8 mouse cellular contexts compared by ENCODE assay signal in the genomic region with DNA sequence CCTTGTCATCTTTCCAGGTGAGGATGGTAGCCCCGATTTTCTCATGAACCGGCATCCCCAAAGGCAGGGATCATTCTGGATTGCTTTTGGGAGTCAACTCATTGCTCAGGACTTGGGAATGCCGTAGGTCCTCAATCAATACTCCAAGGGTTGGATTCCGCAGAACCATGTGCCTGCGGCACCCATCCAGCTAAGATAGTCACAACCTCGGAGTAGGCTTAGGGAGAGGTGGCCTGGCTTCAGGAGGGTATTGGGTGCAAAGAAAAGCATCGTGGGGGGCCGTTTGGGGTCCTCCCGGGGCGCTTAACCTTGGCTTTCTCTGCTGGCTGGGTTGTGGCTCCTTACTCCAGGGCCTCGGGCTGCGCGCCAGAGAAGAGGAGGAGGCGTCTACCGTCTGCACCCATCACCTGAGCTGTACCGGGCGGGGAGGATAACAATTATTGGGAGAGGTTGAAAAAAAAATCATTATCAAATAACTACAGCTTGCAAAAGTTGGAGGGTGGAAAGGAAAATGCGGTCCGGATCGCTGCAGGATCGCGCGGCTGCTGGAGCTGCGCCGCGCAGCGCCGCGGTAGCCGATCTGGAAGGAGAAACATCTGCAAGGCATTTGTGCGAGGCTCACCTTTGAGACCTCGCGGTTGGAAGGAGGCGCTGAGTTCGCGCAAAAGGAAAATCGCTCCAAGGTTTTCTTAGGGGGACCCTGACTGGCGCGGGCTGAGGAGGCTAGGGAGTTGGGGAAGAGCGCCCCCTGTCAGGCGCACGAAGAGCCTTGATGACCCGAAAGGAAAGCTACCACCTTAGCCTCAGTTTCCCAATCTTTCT. TPM values are rescaled to one million over a fixed set of nuclear protein-coding genes. Genes with fewer than 3 reads are reported as not detected.
DNase-seq lines count a peak whose midpoint lies in the region; ATAC-seq and TF ChIP-seq lines count a peak whose summit lies in the region.

No protein-coding gene starts in this region.

- 3% methylated on average over 43 of the region's 43 CpGs for WGBS in forebrain, postnatal 0 days
- 3% methylated on average over 43 of the region's 43 CpGs for WGBS in hindbrain, embryonic 10.5 days

- H3K9me3 ChIP-seq in forebrain, postnatal 0 days (ENCODE audit: low read length), result no peaks in the 10 kb centered on the region
- no peaks in the 10 kb centered on the region for H3K9me3 ChIP-seq in hindbrain, embryonic 10.5 days

- H3K4me1 ChIP-seq in forebrain, postnatal 0 days (ENCODE audit: insufficient read depth), result 0 out of 2 replicates have a peak, but pooled peaks cover 2% of the 10 kb centered on the region
- peaks cover 22% of the 10 kb centered on the region for H3K4me1 ChIP-seq in hindbrain, embryonic 10.5 days (replicated peaks)

- DNase-seq in MEL-GATA-1-ER (ENCODE audit: extremely low read depth, low read depth), result peak; percentile 91
- peak; percentile 49 to 78 for DNase-seq in cerebellum, adult 18-20 months
- peak; percentile 78 for DNase-seq in forebrain, postnatal 0 days
- peak; percentile 86 for DNase-seq in hindbrain, embryonic 10.5 days (ENCODE audit: low spot score)
- peak; percentile 72 to 73 for DNase-seq in layer of hippocampus, postnatal 10 days (ENCODE audit: low spot score in 2 of 2)
- peak; percentile 78 for DNase-seq in lung, postnatal 14 days
- peak; percentile 74 for DNase-seq in ovary, postnatal 36 days (ENCODE audit: low spot score)
- peak; percentile 90 for DNase-seq in thymus, postnatal 14 days

- H3K27me3 ChIP-seq in forebrain, postnatal 0 days (ENCODE audit: insufficient read depth, low read length), result peaks cover 16% of the 10 kb centered on the region
- peaks cover 67% of the 10 kb centered on the region for H3K27me3 ChIP-seq in hindbrain, embryonic 10.5 days (ENCODE audit: insufficient read depth, poor library complexity, severe bottlenecking)

- no peaks in the 10 kb centered on the region for H3K36me3 ChIP-seq in forebrain, postnatal 0 days (ENCODE audit: insufficient read depth)
- H3K36me3 ChIP-seq in hindbrain, embryonic 10.5 days, result no peaks in the 10 kb centered on the region

- peak overlapping the region; percentile 62 for H3K4me2 ChIP-seq in forebrain, postnatal 0 days (ENCODE audit: low read depth)

- H3K9ac ChIP-seq in forebrain, postnatal 0 days, result no peak overlapping the region

- no peak overlapping the region for H3K27ac ChIP-seq in forebrain, postnatal 0 days (ENCODE audit: low read depth, low read length)
- peak overlapping the region; percentile 64 for H3K27ac ChIP-seq in hindbrain, embryonic 10.5 days

- ATAC-seq in forebrain, postnatal 0 days, result peak; percentile 60

- peak overlapping the region; percentile 39 for H3K4me3 ChIP-seq in forebrain, postnatal 0 days (ENCODE audit: low read depth, low read length)
- H3K4me3 ChIP-seq in hindbrain, embryonic 10.5 days, result peak overlapping the region; percentile 52

- TF ChIP-seq CTCF in forebrain, postnatal 0 days (IDR thresholded peaks at IDR 0.05; ENCODE audit: low read depth), result peak; percentile 73

RNA-seq across cellular contexts. Expression of a gene that starts 55.6 kb away (rescaled TPM):
- total RNA-seq in forebrain, postnatal 0 days (2014; rRNA removed), result 124 and 141 TPM in 2 replicates
- polyA plus RNA-seq in forebrain, postnatal 0 days (2015; fragmentation: Nextera tagmentation; extraction: Ambion mirVana), result 82.9 and 86.0 TPM in 2 replicates
- 90.5 and 109 TPM in 2 replicates for polyA plus RNA-seq in hindbrain, embryonic 10.5 days (2016; fragmentation: Nextera tagmentation; extraction: Ambion mirVana)
- 10 to 100 TPM; 53.3 to 56.6 TPM for total RNA-seq in layer of hippocampus, postnatal 10 days (2021)
